Mouse (Mus musculus) adrenal gland, postnatal 4 days (tissue): ENCODE results near the gene 1810030O07Rik. TPM values are rescaled to one million over a fixed set of nuclear protein-coding genes. Genes with fewer than 3 reads are reported as not detected.
"Not testable (repeated sequence)": the region's sequence is repeated elsewhere in the genome, so short reads cannot be mapped to it uniquely, and the experiment has no call there.

Source experiments
- DNase-seq, 2 experiments: peaks; one replicate each; pipeline ENCODE4 v3.0.0; 2021 to 2022; ENCODE audit warnings: low spot score in 2 of 2, mixed read lengths in 2 of 2
- long read RNA-seq, 2 experiments: library from polyadenylated mRNA; stranded (forward); transcript quantifications; one replicate each; pipeline ENCODE4 v2.0.0; 2021
- total RNA-seq, 2 experiments: library from RNA; stranded (reverse); gene quantifications; 2 replicates each; pipeline ENCODE4 v1.2.3; 2021

The 1810030O07Rik gene
- total RNA-seq, result 10 to 100 TPM; 21.3 to 30.6 TPM
- long read RNA-seq, experiment 1, transcript 1810030O07Rik-201 (7 exons, 2,699 nt), result major isoform, 21 of 26 reads
- long read RNA-seq, experiment 1, partial matches to known transcripts, result 0 of 26 reads
- long read RNA-seq, experiment 1, other reads (novel, unspliced or antisense), result 5 of 26 reads
- long read RNA-seq, experiment 2, transcript 1810030O07Rik-201 (7 exons, 2,699 nt), result major isoform, 30 of 43 reads
- long read RNA-seq, experiment 2, partial matches to known transcripts, result 0 of 43 reads
- long read RNA-seq, experiment 2, other reads (novel, unspliced or antisense), result 13 of 43 reads

GRCm38 (mm10) chrX:12673054-12673775 lies at the start of gene 1810030O07Rik:
Gene 1810030O07Rik (minus strand): TSS chrX:12673668.
- DNase-seq, result peak; percentile 46 to 59

GRCm38 (mm10) chrX:12716036-12716435 lies 42.6 kb upstream of the 1810030O07Rik start:
- DNase-seq, result no peak

- no peak for DNase-seq
These were observed 40.3 kb upstream of the 1810030O07Rik start for GRCm38 (mm10) chrX:12713796-12714195.

GRCm38 (mm10) chrX:12686910-12687309 lies 13.4 kb upstream of the 1810030O07Rik start:
- no peak for DNase-seq

GRCm38 (mm10) chrX:12686071-12686470 lies 12.6 kb upstream of the 1810030O07Rik start:
- no peak for DNase-seq

- peak in 1 of 2 experiments; percentile 28 for DNase-seq
These were observed 3.9 kb upstream of the 1810030O07Rik start for GRCm38 (mm10) chrX:12677396-12677795.

GRCm38 (mm10) chrX:12653879-12654278 lies 19.6 kb downstream of the 1810030O07Rik start:
- DNase-seq, result no peak

GRCm38 (mm10) chrX:12651906-12652305 lies 21.6 kb downstream of the 1810030O07Rik start:
- no peak for DNase-seq

GRCm38 (mm10) chrX:12645531-12646304 lies 27.8 kb downstream of the 1810030O07Rik start:
- no peak for DNase-seq

GRCm38 (mm10) chrX:12644976-12645375 lies 28.5 kb downstream of the 1810030O07Rik start:
- DNase-seq, result no peak

GRCm38 (mm10) chrX:12625131-12625530 lies 48.3 kb downstream of the 1810030O07Rik start:
- DNase-seq, result no peak

GRCm38 (mm10) chrX:12612360-12612759 lies 61.1 kb downstream of the 1810030O07Rik start:
- not testable (repeated sequence) for DNase-seq

- no peak for DNase-seq
These were observed 62.3 kb downstream of the 1810030O07Rik start for GRCm38 (mm10) chrX:12611211-12611610.

- not testable (repeated sequence) for DNase-seq
These were observed 62.9 kb downstream of the 1810030O07Rik start for GRCm38 (mm10) chrX:12610541-12610940.

Other genes with a start within 250 kb of the 1810030O07Rik start
- 10 to 100 TPM; 53.9 to 57.6 TPM for gene Atp6ap2, start 85.9 kb downstream of the 1810030O07Rik start, total RNA-seq
- 10 to 100 TPM; 24.7 to 28.6 TPM for gene Med14, start 88.4 kb upstream of the 1810030O07Rik start, total RNA-seq